Mouse (Mus musculus) stomach, embryonic 15.5 days (tissue): Measurements from ENCODE around the gene Uba2. TPM values are rescaled to one million over a fixed set of nuclear protein-coding genes. Genes with fewer than 3 reads are reported as not detected.
"Not testable (repeated sequence)": the region's sequence is repeated elsewhere in the genome, so short reads cannot be mapped to it uniquely, and the experiment has no call there.

Source experiments
- ATAC-seq: fragments of 200-750 bp; cut with Nextera tagmentation; 2 replicates; pipeline ENCODE4 v1.8.0; 2017; ENCODE audit warnings: low read depth, moderate number of reproducible peaks, moderate TSS enrichment; ENCODE audit not compliant: insufficient read depth, low FRiP score
- H3K27ac ChIP-seq: fragments of 300-500 bp; sonication (generic); 2 replicates; pipeline ENCODE4 v1.5.1; 2015; ENCODE audit warnings: mild to moderate bottlenecking, inconsistent platforms
- H3K27me3 ChIP-seq: fragments of 300-500 bp; sonication (generic); replicated peaks from 2 replicates; pipeline ENCODE4 v1.6.1; 2015; ENCODE audit warnings: inconsistent platforms
- H3K36me3 ChIP-seq: fragments of 300-500 bp; sonication (generic); 2 replicates; pipeline ENCODE4 v1.6.1; 2015; ENCODE audit warnings: inconsistent platforms
- H3K4me1 ChIP-seq: fragments of 300-500 bp; sonication (generic); 2 replicates; pipeline ENCODE4 v1.6.1; 2015; ENCODE audit warnings: inconsistent platforms
- H3K4me2 ChIP-seq: fragments of 300-500 bp; sonication (generic); 2 replicates; pipeline ENCODE4 v1.6.1; 2015; ENCODE audit warnings: mild to moderate bottlenecking, inconsistent platforms
- H3K4me3 ChIP-seq: fragments of 300-500 bp; sonication (generic); replicated peaks from 2 replicates; pipeline ENCODE4 v1.5.1; 2015; ENCODE audit warnings: inconsistent platforms
- H3K9ac ChIP-seq: fragments of 300-500 bp; sonication (generic); 2 replicates; pipeline ENCODE4 v1.6.1; 2015; ENCODE audit warnings: inconsistent platforms
- H3K9me3 ChIP-seq: fragments of 300-500 bp; sonication (generic); 2 replicates; pipeline ENCODE4 v1.6.1; 2016; ENCODE audit warnings: inconsistent platforms
- WGBS: fragments of 180-500 bp; shearing (Covaris S2); methylation state at CpG from one replicate; pipeline ENCODE4 v1.1.7; 2015; 5-methylcytosine and 5-hydroxymethylcytosine counted together
- polyA plus RNA-seq: library from polyadenylated mRNA; unstranded; fragments of >200 nt; fragmentation: Nextera tagmentation; extraction: Ambion mirVana; gene quantifications from 2 replicates; pipeline ENCODE4 v1.2.1, GENCODE M21; 2015

Gene Uba2
- polyA plus RNA-seq, 1 experiment from 2014 or later, result 175 TPM

GRCm38 (mm10) chr7:34195632-34196031 is 26.2 kb upstream of the Uba2 start:
- Histone ChIP-seq H3K4me1 (no peaks in the 10 kb centered on the region), H3K9me3 (no peaks in the 10 kb centered on the region), H3K27me3 (no peaks in the 10 kb centered on the region), H3K4me3 (peak overlapping the region; percentile 96), H3K4me2 (peak overlapping the region; percentile 79), H3K27ac (no peak overlapping the region; the same call in 1 of the 2 replicates), H3K9ac (peak overlapping the region; percentile 76), H3K36me3 (peaks cover 14% of the 10 kb centered on the region)
- no peak for ATAC-seq
- WGBS, result 40% methylated on average over 3 of the region's 3 CpGs

GRCm38 (mm10) chr7:34192825-34193224 is 23.4 kb upstream of the Uba2 start:
- Histone ChIP-seq H3K27ac (no peak overlapping the region), H3K27me3 (no peaks in the 10 kb centered on the region), H3K9me3 (no peaks in the 10 kb centered on the region), H3K9ac (no peak overlapping the region), H3K4me3 (no peak overlapping the region), H3K4me2 (no peak overlapping the region), H3K4me1 (no peaks in the 10 kb centered on the region), H3K36me3 (peaks cover 20% of the 10 kb centered on the region)
- 86% methylated on average over 6 of the region's 6 CpGs for WGBS
- ATAC-seq, result no peak

DNA sequence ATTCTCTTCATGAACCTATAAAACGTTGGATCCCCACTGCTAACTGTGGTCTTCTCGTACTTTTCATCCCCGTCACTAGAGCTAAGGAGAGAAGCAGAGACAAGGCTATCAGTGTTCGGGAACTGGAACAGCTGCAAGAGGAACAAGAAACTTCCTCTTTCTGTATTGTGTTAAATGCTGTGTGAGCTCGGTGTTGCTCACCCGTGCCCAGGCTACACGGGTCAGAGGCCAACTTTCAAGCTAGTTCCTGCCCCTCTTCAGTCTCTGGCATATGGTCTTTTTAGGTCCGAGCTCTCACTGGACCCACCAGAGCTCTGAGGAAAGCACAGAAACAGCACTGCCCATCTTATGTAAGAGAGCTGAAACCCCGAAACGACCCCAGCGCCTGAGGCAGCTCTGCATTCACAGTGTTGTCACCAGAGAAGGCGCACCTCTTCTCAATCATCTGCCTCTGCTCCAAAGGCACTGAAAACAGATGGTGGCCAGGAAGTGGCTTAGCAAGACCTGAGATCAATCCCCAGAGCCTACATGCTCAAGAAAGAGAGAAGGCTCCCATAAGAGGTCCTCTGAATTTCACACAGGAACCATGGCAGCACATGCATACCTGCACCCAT is 20.1 kb upstream of the Uba2 start:
- no peak overlapping the region for H3K9ac ChIP-seq
- peaks cover 47% of the 10 kb centered on the region for H3K36me3 ChIP-seq
- 84% methylated on average over 12 of the region's 12 CpGs for WGBS
- no peak for ATAC-seq
- H3K4me3 ChIP-seq, result no peak overlapping the region
- no peak overlapping the region for H3K27ac ChIP-seq
- H3K27me3 ChIP-seq, result no peaks in the 10 kb centered on the region
- H3K9me3 ChIP-seq, result no peaks in the 10 kb centered on the region
- H3K4me1 ChIP-seq, result no peaks in the 10 kb centered on the region
- no peak overlapping the region for H3K4me2 ChIP-seq

- Histone ChIP-seq H3K4me2 (no peak overlapping the region), H3K9me3 (no peaks in the 10 kb centered on the region), H3K4me3 (no peak overlapping the region), H3K27ac (0 out of 2 replicates have a peak overlapping the region, but pooled peaks have one; percentile 6), H3K27me3 (no peaks in the 10 kb centered on the region), H3K36me3 (peaks cover 37% of the 10 kb centered on the region), H3K9ac (no peak overlapping the region), H3K4me1 (no peaks in the 10 kb centered on the region)
- ATAC-seq, result no peak
- 75% methylated on average over 3 of the region's 3 CpGs for WGBS
Observed at GRCm38 (mm10) chr7:34183794-34184193, 14.4 kb upstream of the Uba2 start.

DNA sequence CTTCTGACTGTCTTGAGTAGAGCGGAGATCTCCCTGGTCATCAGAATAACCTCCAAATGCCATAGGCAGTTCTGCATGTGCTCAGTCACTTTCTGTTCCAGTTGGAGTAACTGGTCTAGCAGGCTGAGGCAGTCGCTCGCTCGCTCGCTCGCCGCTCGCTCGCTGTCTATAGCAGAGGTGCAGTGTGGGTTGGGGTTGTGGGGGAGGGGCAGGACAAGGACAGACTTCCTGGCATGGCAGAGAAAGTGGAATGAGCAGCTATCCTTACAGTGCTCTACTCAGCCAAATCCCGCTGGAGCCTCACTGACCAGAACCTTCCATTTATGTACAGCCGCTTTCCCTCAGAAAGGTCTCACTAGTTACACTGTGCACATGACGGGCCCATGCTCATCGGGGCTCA is 14.0 kb upstream of the Uba2 start:
- no peaks in the 10 kb centered on the region for H3K4me1 ChIP-seq
- H3K27ac ChIP-seq, result peak overlapping the region; percentile 6; the same call in 1 of the 2 replicates
- no peak overlapping the region for H3K9ac ChIP-seq
- peaks cover 33% of the 10 kb centered on the region for H3K36me3 ChIP-seq
- peak; percentile 65 for ATAC-seq
- no peaks in the 10 kb centered on the region for H3K9me3 ChIP-seq
- H3K4me2 ChIP-seq, result no peak overlapping the region
- WGBS, result 78% methylated on average over 13 of the region's 13 CpGs
- no peaks in the 10 kb centered on the region for H3K27me3 ChIP-seq
- H3K4me3 ChIP-seq, result no peak overlapping the region

- 84% methylated on average over 6 of the region's 6 CpGs for WGBS
- not testable (repeated sequence) for H3K9me3 ChIP-seq, H3K4me1 ChIP-seq, H3K9ac ChIP-seq, ATAC-seq, H3K27me3 ChIP-seq, H3K27ac ChIP-seq, H3K36me3 ChIP-seq, H3K4me3 ChIP-seq, H3K4me2 ChIP-seq
Observed at GRCm38 (mm10) chr7:34176241-34176640, 6.8 kb upstream of the Uba2 start.

DNA sequence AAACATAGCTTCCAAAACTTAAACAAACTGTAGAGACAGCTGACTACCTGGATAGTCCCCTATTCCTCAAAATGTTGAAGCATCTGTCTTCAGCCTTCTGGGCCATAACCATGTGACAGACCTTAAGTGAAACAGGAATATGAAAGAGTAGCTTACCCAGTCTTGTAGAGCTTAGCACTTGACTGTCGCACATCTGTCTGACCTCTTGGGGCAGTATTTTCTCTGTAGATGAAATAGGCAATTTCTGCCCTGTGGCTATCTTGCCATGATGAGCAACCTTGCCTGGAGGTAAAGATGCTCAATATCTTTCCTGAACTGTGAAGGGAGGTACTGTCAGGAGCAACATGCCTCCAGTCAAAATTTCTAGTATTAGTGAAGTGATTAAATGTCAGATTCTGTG is 2.9 kb upstream of the Uba2 start:
- 74% methylated on average over 1 of the region's 1 CpGs for WGBS

DNA sequence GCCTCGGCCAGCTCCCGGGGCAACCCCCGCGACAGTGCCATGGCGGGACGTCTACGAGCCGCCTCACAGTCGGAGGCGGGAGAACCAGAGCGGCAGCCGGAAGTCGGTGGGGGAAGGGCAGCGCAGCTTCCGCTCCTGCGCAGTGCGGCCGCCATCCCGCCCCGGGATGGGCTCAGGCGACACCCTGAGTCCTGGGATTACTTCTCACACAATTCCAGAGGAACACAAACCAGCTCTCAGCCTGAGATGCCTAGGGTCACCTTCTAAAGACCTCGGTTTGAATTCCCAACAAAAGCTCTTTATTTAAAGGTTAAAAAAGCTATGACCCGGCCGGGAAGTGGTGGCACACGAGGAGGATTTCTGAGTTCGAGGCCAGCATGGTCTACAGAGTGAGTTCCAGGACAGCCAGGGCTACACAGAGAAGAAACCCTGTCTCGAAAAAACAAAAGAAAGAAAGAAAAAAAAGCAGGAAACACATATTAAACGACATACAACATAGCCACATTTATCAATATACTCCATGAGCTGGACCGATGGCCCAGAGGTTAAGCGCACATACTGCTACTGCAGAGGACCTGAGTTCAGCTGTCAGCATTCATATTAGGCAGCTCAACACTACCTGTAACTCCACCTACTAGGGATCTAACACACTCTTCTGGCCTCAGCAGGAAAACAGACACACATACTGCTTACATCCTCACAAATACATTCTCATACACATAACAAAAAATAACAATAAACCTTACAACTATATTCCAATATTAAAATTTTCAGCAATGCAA is 738 bp downstream of the Uba2 start:
- peak overlapping the region; percentile 94 for H3K4me3 ChIP-seq
- peak overlapping the region; percentile 91 for H3K27ac ChIP-seq
- ATAC-seq, result peak; percentile 96
- H3K9me3 ChIP-seq, result no peaks in the 10 kb centered on the region
- peak overlapping the region; percentile 98 for H3K9ac ChIP-seq
- no peaks in the 10 kb centered on the region for H3K27me3 ChIP-seq
- 0 out of 2 replicates have a peak, but pooled peaks cover 3% of the 10 kb centered on the region for H3K36me3 ChIP-seq
- H3K4me1 ChIP-seq, result peaks cover 9% of the 10 kb centered on the region
- 9% methylated on average over 30 of the region's 30 CpGs for WGBS
- H3K4me2 ChIP-seq, result peak overlapping the region; percentile 69

More for the DNA sequence above, 2.9 kb upstream of the Uba2 start:
- no peaks in the 10 kb centered on the region for H3K9me3 ChIP-seq
- H3K4me3 ChIP-seq, result no peak overlapping the region
- no peak for ATAC-seq
- H3K9ac ChIP-seq, result no peak overlapping the region
- no peak overlapping the region for H3K27ac ChIP-seq
- no peak overlapping the region for H3K4me2 ChIP-seq
- no peaks in the 10 kb centered on the region for H3K27me3 ChIP-seq
- H3K4me1 ChIP-seq, result 0 out of 2 replicates have a peak, but pooled peaks cover 4% of the 10 kb centered on the region
- H3K36me3 ChIP-seq, result no peaks in the 10 kb centered on the region

DNA sequence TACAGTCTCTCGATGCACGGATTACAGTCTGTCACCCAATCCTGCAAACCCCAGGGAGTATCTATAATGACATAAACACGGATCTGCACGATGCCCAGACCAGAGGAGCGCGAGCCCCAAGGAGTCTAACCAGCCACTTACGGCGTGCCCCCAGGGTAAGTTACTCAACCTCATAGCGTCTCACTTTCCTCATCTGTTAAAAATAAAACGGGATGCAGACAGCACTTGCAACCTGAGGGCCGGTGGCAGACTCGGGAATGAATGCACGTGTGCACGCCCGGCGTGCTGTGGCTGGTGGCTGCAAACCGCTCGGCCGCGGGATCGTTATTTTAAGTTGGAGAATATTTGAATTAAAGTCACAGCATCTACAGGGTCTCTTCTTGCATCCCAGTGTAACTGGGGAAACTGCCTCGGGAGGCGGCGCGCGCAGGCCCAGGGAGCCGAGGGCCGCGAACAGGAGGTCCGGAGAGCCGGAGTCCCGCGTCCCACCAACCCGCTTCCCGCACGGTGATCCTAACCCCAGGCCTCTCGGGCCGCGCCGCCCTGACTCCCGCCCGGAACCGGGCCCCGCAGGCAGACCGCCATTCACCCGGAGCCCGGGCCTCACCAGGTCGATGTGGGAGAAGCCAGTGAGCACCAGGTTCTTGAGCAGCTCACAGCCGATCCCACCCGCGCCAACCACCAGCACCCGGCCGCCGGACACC is 1.5 kb downstream of the Uba2 start:
- Histone ChIP-seq H3K36me3 (peaks cover 9% of the 10 kb centered on the region), H3K4me1 (peaks cover 9% of the 10 kb centered on the region), H3K9me3 (no peaks in the 10 kb centered on the region), H3K4me3 (peak overlapping the region; percentile 94), H3K27me3 (no peaks in the 10 kb centered on the region), H3K4me2 (peak overlapping the region; percentile 69), H3K9ac (peak overlapping the region; percentile 98), H3K27ac (peak overlapping the region; percentile 91)
- ATAC-seq, result peak; percentile 71
- under 1% methylated on average over 52 of the region's 54 CpGs for WGBS

DNA sequence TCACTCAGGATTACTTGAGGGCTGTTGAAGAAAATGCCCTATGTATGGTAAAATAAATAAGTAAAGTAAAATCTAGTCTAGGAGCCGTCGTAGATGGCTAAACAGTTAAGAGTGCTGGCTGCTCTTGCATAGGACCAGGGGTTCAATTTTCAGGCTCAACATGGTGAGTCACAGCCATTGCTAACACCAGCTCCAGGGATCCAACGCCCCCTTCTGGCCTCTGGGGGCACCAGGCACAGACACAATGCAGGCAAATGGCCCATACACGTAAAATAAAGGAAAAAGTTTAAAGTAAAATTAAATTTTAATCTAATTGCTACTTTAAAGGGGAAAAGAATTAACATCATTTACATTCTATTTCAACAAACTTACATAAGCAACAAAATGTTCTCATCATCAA is 2.5 kb downstream of the Uba2 start:
- H3K36me3 ChIP-seq, result peaks cover 18% of the 10 kb centered on the region
- ATAC-seq, result no peak
- H3K4me3 ChIP-seq, result no peak overlapping the region; the same call in 1 of the 2 replicates
- H3K4me1 ChIP-seq, result peaks cover 9% of the 10 kb centered on the region
- H3K27me3 ChIP-seq, result no peaks in the 10 kb centered on the region
- H3K27ac ChIP-seq, result no peak overlapping the region
- no peak overlapping the region for H3K9ac ChIP-seq
- no peaks in the 10 kb centered on the region for H3K9me3 ChIP-seq
- WGBS, result 51% methylated on average over 4 of the region's 4 CpGs
- peak overlapping the region; percentile 36; the same call in 1 of the 2 replicates for H3K4me2 ChIP-seq

DNA sequence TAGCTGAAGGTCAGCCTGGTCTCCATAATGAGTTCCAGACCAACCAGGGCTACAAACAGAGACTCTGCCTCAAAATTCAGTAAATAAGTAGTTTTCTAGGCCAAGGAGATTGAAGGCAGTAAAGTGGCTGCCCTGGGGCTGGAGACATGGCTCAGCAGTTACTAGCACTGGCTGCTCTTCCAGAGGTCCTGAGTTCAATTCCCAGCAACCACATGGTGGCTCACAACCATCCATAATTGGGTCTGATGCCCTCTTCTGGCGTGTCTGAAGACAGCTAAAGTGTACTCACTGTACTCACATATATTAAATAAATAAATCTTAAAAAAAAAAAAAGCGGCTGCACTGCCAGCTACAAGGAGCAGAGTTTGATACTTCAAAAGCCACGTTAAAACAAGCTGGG is 3.4 kb downstream of the Uba2 start:
- peaks cover 27% of the 10 kb centered on the region for H3K36me3 ChIP-seq
- no peaks in the 10 kb centered on the region for H3K9me3 ChIP-seq
- 77% methylated on average over 3 of the region's 3 CpGs for WGBS
- H3K4me2 ChIP-seq, result no peak overlapping the region
- no peak overlapping the region for H3K4me3 ChIP-seq
- no peak overlapping the region for H3K27ac ChIP-seq
- H3K27me3 ChIP-seq, result no peaks in the 10 kb centered on the region
- peaks cover 9% of the 10 kb centered on the region for H3K4me1 ChIP-seq
- no peak overlapping the region for H3K9ac ChIP-seq
- no peak for ATAC-seq

DNA sequence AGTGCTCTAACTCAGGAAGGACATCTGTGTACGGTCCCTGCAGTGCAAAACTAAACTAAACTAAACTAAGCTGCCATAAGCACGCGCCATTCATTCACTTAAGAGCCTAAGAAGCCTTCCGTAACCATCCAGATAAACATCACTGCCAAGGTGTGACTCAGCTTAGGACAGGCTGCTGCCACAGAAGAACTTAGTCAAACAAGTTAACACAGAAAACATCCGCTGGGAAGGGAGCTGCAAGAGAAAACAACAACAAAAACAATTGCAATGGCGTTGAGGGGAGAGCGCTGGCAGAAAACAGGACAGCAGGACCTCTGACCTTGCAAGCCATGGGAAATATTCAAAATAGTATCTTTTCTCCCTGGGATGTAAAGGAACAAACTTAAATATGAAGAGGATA is 4.7 kb downstream of the Uba2 start:
- Histone ChIP-seq H3K27ac (no peak overlapping the region), H3K9ac (no peak overlapping the region), H3K4me1 (peaks cover 9% of the 10 kb centered on the region), H3K27me3 (no peaks in the 10 kb centered on the region), H3K4me2 (no peak overlapping the region), H3K4me3 (no peak overlapping the region), H3K9me3 (no peaks in the 10 kb centered on the region), H3K36me3 (peaks cover 38% of the 10 kb centered on the region)
- WGBS, result 87% methylated on average over 7 of the region's 7 CpGs
- ATAC-seq, result no peak
